Mouse (Mus musculus) CH12.LX (cell line): Measurements from ENCODE around the gene Zswim3.

Source experiments
- CTCF ChIP-seq, 2 experiments: IDR thresholded peaks in 1 of 2; conservative IDR thresholded peaks in 1 of 2; 2 replicates each; pipeline ENCODE4 v1.5.1; 2011 to 2012; ENCODE audit warnings: low read depth in 2 of 2, low read length in 2 of 2, improper control_type of control experiment in 1 of 2, inconsistent platforms in 1 of 2, mild to moderate bottlenecking in 1 of 2, moderate library complexity in 1 of 2
- EP300 ChIP-seq: IDR thresholded peaks from 2 replicates; pipeline ENCODE4 v1.6.1; 2011; ENCODE audit warnings: low read length, improper control_type of control experiment
- MAFK ChIP-seq: IDR thresholded peaks from 2 replicates; pipeline ENCODE4 v1.6.1; 2011; ENCODE audit warnings: low read length, improper control_type of control experiment; ENCODE audit not compliant: insufficient replicate concordance

- TF ChIP-seq MAFK: no peak
- peak in 1 of 2 experiments; percentile 52; a peak in 2 of 4 replicates for TF ChIP-seq CTCF (conservative IDR thresholded peaks at IDR 0.05 in 1 of 2, IDR thresholded peaks at IDR 0.05 in 1 of 2; ENCODE audit: low read depth in 2 of 2, low read length in 2 of 2)
- TF ChIP-seq EP300: no peak
These were observed 11.1 kb upstream of the Zswim3 start for GRCm38 (mm10) chr2:164793772-164794171.
